In genomic region chr16:90143416-90143759, GRCm38 (mm10) we compare ENCODE assay signal across 7 mouse cellular contexts. TPM values are rescaled to one million over a fixed set of nuclear protein-coding genes. Genes with fewer than 3 reads are reported as not detected.
A peak's percentile ranks its signal among the peaks of the same experiment; 100 is the strongest.
DNase-seq lines count a peak whose midpoint lies in the region; ATAC-seq lines count a peak whose summit lies in the region.

No protein-coding gene starts in this region.

- no peaks in the 10 kb centered on the region for H3K36me3 ChIP-seq in neural tube, embryonic 11.5 days (ENCODE audit: control insufficient read depth, insufficient read depth, low read length)
- no peaks in the 10 kb centered on the region for H3K36me3 ChIP-seq in erythroblast, embryonic 14.5 days (ENCODE audit: control insufficient read depth)
- H3K36me3 ChIP-seq in limb, embryonic 13.5 days, result no peaks in the 10 kb centered on the region
- H3K36me3 ChIP-seq in stomach, embryonic 14.5 days (ENCODE audit: control insufficient read depth, insufficient read depth, low read length), result no peaks in the 10 kb centered on the region

- no peak for DNase-seq in neural tube, embryonic 11.5 days (ENCODE audit: low spot score)
- DNase-seq in neural tube, embryonic 10.5 days (ENCODE audit: extremely low spot score, low spot score), result no peak
- no peak for DNase-seq in natural killer cell, adult 2 months (ENCODE audit: low spot score in 2 of 2)
- no peak for DNase-seq in thymus, postnatal 10 days (ENCODE audit: low spot score in 2 of 2)

- H3K9ac ChIP-seq in neural tube, embryonic 11.5 days (ENCODE audit: low read length), result peak overlapping the region; percentile 84
- H3K9ac ChIP-seq in limb, embryonic 13.5 days, result peak overlapping the region; percentile 84
- H3K9ac ChIP-seq in stomach, embryonic 14.5 days (replicated peaks; ENCODE audit: low read depth, low read length), result peak overlapping the region; percentile 41

- H3K4me3 ChIP-seq in neural tube, embryonic 11.5 days (ENCODE audit: low read depth, low read length), result peak overlapping the region; percentile 55
- peak overlapping the region; percentile 87 for H3K4me3 ChIP-seq in erythroblast, embryonic 14.5 days (replicated peaks)
- H3K4me3 ChIP-seq in limb, embryonic 13.5 days, result peak overlapping the region; percentile 80
- H3K4me3 ChIP-seq in stomach, embryonic 14.5 days (ENCODE audit: low read depth, low read length), result peak overlapping the region; percentile 64

- ATAC-seq in neural tube, embryonic 11.5 days (ENCODE audit: insufficient read depth, low FRiP score, low TSS enrichment), result no peak; the same call in 1 of the 2 replicates
- ATAC-seq in limb, embryonic 13.5 days (ENCODE audit: low FRiP score, low read depth), result peak; percentile 39
- no peak; the same call in 1 of the 2 replicates for ATAC-seq in stomach, embryonic 14.5 days (ENCODE audit: insufficient number of reproducible peaks, insufficient read depth, low FRiP score, low read depth)

- H3K4me1 ChIP-seq in neural tube, embryonic 11.5 days (ENCODE audit: control insufficient read depth, insufficient read depth, low read length), result peaks cover 9% of the 10 kb centered on the region
- H3K4me1 ChIP-seq in erythroblast, embryonic 14.5 days (ENCODE audit: control insufficient read depth), result peaks cover 40% of the 10 kb centered on the region
- peaks cover 48% of the 10 kb centered on the region for H3K4me1 ChIP-seq in limb, embryonic 13.5 days
- peaks cover 15% of the 10 kb centered on the region; the same call in 1 of the 2 replicates for H3K4me1 ChIP-seq in stomach, embryonic 14.5 days (ENCODE audit: control insufficient read depth, insufficient read depth, low read length)

- H3K27me3 ChIP-seq in neural tube, embryonic 11.5 days (ENCODE audit: control insufficient read depth, insufficient read depth, low read length), result no peaks in the 10 kb centered on the region
- peaks cover 29% of the 10 kb centered on the region for H3K27me3 ChIP-seq in erythroblast, embryonic 14.5 days (ENCODE audit: control insufficient read depth)
- no peaks in the 10 kb centered on the region for H3K27me3 ChIP-seq in limb, embryonic 13.5 days
- H3K27me3 ChIP-seq in stomach, embryonic 14.5 days (ENCODE audit: control insufficient read depth, insufficient read depth, low read length), result no peaks in the 10 kb centered on the region

- H3K4me2 ChIP-seq in neural tube, embryonic 11.5 days (ENCODE audit: low read depth), result peak overlapping the region; percentile 77
- H3K4me2 ChIP-seq in limb, embryonic 13.5 days (replicated peaks), result peak overlapping the region; percentile 95
- peak overlapping the region; percentile 98 for H3K4me2 ChIP-seq in stomach, embryonic 14.5 days (replicated peaks; ENCODE audit: low read depth, low read length)

- WGBS in neural tube, embryonic 11.5 days, result under 1% methylated on average over 21 of the region's 21 CpGs
- WGBS in limb, embryonic 13.5 days, result 0% methylated on average over 21 of the region's 21 CpGs
- WGBS in stomach, embryonic 14.5 days, result under 1% methylated on average over 21 of the region's 21 CpGs

- no peaks in the 10 kb centered on the region for H3K9me3 ChIP-seq in neural tube, embryonic 11.5 days (ENCODE audit: control insufficient read depth, low read length)
- H3K9me3 ChIP-seq in erythroblast, embryonic 14.5 days (ENCODE audit: control insufficient read depth, low read length), result no peaks in the 10 kb centered on the region
- H3K9me3 ChIP-seq in limb, embryonic 13.5 days, result no peaks in the 10 kb centered on the region
- H3K9me3 ChIP-seq in stomach, embryonic 14.5 days (ENCODE audit: control insufficient read depth, low read depth, low read length), result no peaks in the 10 kb centered on the region

- H3K27ac ChIP-seq in neural tube, embryonic 11.5 days (ENCODE audit: low read depth, low read length), result peak overlapping the region; percentile 42
- peak overlapping the region; percentile 81 for H3K27ac ChIP-seq in limb, embryonic 13.5 days
- H3K27ac ChIP-seq in stomach, embryonic 14.5 days (ENCODE audit: low read length), result peak overlapping the region; percentile 83

RNA-seq across cellular contexts. Expression of gene Tiam1, which starts 0.2 kb away (rescaled TPM):
- 24.8 and 27.7 TPM in 2 replicates for polyA plus RNA-seq in neural tube, embryonic 11.5 days (2014; fragmentation: Nextera tagmentation; extraction: Ambion mirVana)
- 0.50 and 0.89 TPM in 2 replicates for polyA plus RNA-seq in erythroblast, embryonic 14.5 days (2012)
- 46.1 and 55.0 TPM in 2 replicates for polyA plus RNA-seq in limb, embryonic 13.5 days (2015; fragmentation: Nextera tagmentation; extraction: Ambion mirVana)
- 34.6 and 38.4 TPM in 2 replicates for polyA plus RNA-seq in stomach, embryonic 14.5 days (2014; fragmentation: Nextera tagmentation; extraction: Ambion mirVana)

Comparison
In these comparisons a context has a peak if more than half of its experiments do, and no peak if none do; other contexts are left out.
1. RNA of gene Tiam1, which starts 0.2 kb away (polyA plus RNA-seq): 46.1 to 55.0 TPM in limb, embryonic 13.5 days, 34.6 to 38.4 TPM in stomach, embryonic 14.5 days and 24.8 to 27.7 TPM in neural tube, embryonic 11.5 days; 0.50 to 0.89 TPM in erythroblast, embryonic 14.5 days; every median in the first group is over 10 times any median in the second.
2. Peak in every context shown above with its lines, with median percentiles within 50 percentile points of each other: H3K27ac ChIP-seq, H3K4me2 ChIP-seq, H3K4me3 ChIP-seq and H3K9ac ChIP-seq.